Mouse (Mus musculus) heart, embryonic 10.5 days (tissue): ENCODE data around the gene Wiz. TPM values are rescaled to one million over a fixed set of nuclear protein-coding genes. Genes with fewer than 3 reads are reported as not detected.

Experiments
- DNase-seq: peaks from one replicate; pipeline ENCODE4 v3.0.0-alpha.2; 2017; ENCODE audit warnings: low spot score
- H3K27ac ChIP-seq: fragments of 300-500 bp; sonication (generic); 2 replicates; pipeline ENCODE4 v1.5.1; 2016; ENCODE audit warnings: mild to moderate bottlenecking
- H3K27me3 ChIP-seq: fragments of 300-500 bp; sonication (generic); 2 replicates; pipeline ENCODE4 v1.6.1; 2016; ENCODE audit warnings: mild to moderate bottlenecking; ENCODE audit not compliant: poor library complexity, insufficient read depth, severe bottlenecking
- H3K36me3 ChIP-seq: fragments of 300-500 bp; sonication (generic); 2 replicates; pipeline ENCODE4 v1.6.1; 2016; ENCODE audit warnings: mild to moderate bottlenecking, moderate library complexity
- H3K4me1 ChIP-seq: fragments of 300-500 bp; sonication (generic); 2 replicates; pipeline ENCODE4 v1.6.1; 2016; ENCODE audit warnings: mild to moderate bottlenecking
- H3K4me3 ChIP-seq: fragments of 300-500 bp; sonication (generic); 2 replicates; pipeline ENCODE4 v1.5.1; 2016; ENCODE audit warnings: mild to moderate bottlenecking, moderate library complexity
- H3K9me3 ChIP-seq: fragments of 300-500 bp; sonication (generic); 2 replicates; pipeline ENCODE4 v1.6.1; 2016; ENCODE audit warnings: mild to moderate bottlenecking, moderate library complexity
- WGBS: fragments of 180-500 bp; shearing (Covaris S2); methylation state at CpG from one replicate; pipeline ENCODE4 v1.1.7; 2016; 5-methylcytosine and 5-hydroxymethylcytosine counted together
- polyA plus RNA-seq: library from polyadenylated mRNA; unstranded; fragments of >200 nt; fragmentation: Nextera tagmentation; extraction: Ambion mirVana; gene quantifications from 2 replicates; pipeline ENCODE4 v1.2.1, GENCODE M21; 2016

Wiz gene
- 17.9 and 21.8 TPM in 2 replicates for polyA plus RNA-seq

DNA sequence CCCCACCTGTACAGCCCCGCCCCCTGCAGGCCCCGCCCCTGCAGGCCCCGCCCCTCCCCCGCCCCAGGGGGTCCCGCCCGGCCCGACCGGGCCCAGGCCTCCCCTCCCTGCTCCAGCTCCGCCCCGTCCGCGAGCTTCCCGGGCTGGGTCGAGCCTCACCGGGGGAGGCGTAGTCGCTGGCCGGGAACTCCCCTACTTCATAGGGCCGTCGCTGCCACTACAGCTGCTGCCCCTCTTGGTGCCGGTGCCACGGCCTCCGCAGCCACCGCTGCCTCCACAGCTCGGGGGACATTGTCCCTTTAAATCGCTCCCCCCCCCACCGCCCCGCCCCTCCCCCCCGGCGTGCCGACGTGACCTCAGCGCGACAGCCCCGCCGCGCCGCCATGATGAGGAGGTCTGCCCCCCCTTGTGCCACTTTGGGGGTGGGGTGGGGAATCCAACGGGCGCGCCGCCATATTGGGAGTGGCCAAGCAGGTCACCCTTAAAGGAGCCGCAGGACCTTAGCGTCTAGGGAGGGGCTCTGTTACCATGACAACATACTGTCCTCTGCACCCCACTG is at the start of gene Wiz:
Gene Wiz, minus strand, starts transcription at position 339 of the 559 bp plus-strand sequence.
- Histone ChIP-seq H3K36me3 (0 out of 2 replicates have a peak, but pooled peaks cover 2% of the 10 kb centered on the region), H3K9me3 (no peaks in the 10 kb centered on the region), H3K4me1 (peaks cover 47% of the 10 kb centered on the region), H3K27me3 (peaks cover 39% of the 10 kb centered on the region), H3K27ac (peak within 1 kb of the TSS; percentile 94), H3K4me3 (peak within 1 kb of the TSS; percentile 80)
- WGBS = 1% methylated on average over 36 of the region's 44 CpGs
- peak; percentile 97 for DNase-seq

DNA sequence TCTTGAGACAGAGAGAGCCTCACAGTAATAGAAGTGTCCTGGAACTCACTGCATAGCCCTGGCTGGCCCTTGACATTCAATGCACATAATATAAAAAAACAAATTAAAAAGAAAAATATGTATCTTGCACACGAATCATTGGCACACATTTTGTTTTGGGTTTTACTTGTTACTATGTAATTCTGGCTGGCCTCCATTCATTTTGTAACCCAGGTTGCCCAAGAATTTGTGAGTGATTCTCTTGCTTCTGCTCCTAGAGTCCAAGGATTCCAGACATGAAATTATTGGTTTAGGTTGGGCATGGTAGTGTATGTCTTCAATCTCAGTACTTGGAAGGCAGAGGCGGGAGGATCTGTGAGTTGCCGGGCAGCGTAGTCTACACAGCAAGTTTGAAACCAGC is 47.9 kb upstream of the Wiz start:
- H3K27ac ChIP-seq = no peak overlapping the region
- no peak for DNase-seq
- H3K9me3 ChIP-seq = no peaks in the 10 kb centered on the region
- H3K4me1 ChIP-seq = no peaks in the 10 kb centered on the region
- no peak overlapping the region for H3K4me3 ChIP-seq
- H3K27me3 ChIP-seq = peaks cover 10% of the 10 kb centered on the region; the same call in 1 of the 2 replicates
- 91% methylated on average over 4 of the region's 4 CpGs for WGBS
- no peaks in the 10 kb centered on the region for H3K36me3 ChIP-seq

- Histone ChIP-seq H3K27me3 (peaks cover 3% of the 10 kb centered on the region; the same call in 1 of the 2 replicates), H3K4me1 (no peaks in the 10 kb centered on the region), H3K4me3 (no peak overlapping the region), H3K36me3 (no peaks in the 10 kb centered on the region), H3K9me3 (no peaks in the 10 kb centered on the region), H3K27ac (no peak overlapping the region)
- no peak for DNase-seq
- 64% methylated on average over 5 of the region's 5 CpGs for WGBS
These were observed 45.9 kb upstream of the Wiz start for GRCm38 (mm10) chr17:32435151-32435550.

GRCm38 (mm10) chr17:32434324-32434723 is 45.1 kb upstream of the Wiz start:
- DNase-seq = no peak
- 55% methylated on average over 4 of the region's 4 CpGs for WGBS
- peaks cover 3% of the 10 kb centered on the region; the same call in 1 of the 2 replicates for H3K27me3 ChIP-seq
- H3K4me1 ChIP-seq = no peaks in the 10 kb centered on the region
- H3K27ac ChIP-seq = no peak overlapping the region
- no peaks in the 10 kb centered on the region for H3K36me3 ChIP-seq
- H3K4me3 ChIP-seq = no peak overlapping the region
- no peaks in the 10 kb centered on the region for H3K9me3 ChIP-seq

GRCm38 (mm10) chr17:32431972-32432371 is 42.7 kb upstream of the Wiz start:
- Histone ChIP-seq H3K36me3 (no peaks in the 10 kb centered on the region), H3K4me3 (no peak overlapping the region), H3K27ac (no peak overlapping the region), H3K4me1 (no peaks in the 10 kb centered on the region), H3K27me3 (peaks cover 3% of the 10 kb centered on the region; the same call in 1 of the 2 replicates), H3K9me3 (no peaks in the 10 kb centered on the region)
- DNase-seq = no peak
- 50% methylated on average over 3 of the region's 3 CpGs for WGBS

- H3K4me1 ChIP-seq = no peaks in the 10 kb centered on the region
- H3K4me3 ChIP-seq = no peak overlapping the region
- H3K27ac ChIP-seq = no peak overlapping the region
- no peak for DNase-seq
- H3K27me3 ChIP-seq = peaks cover 15% of the 10 kb centered on the region; the same call in 1 of the 2 replicates
- no peaks in the 10 kb centered on the region for H3K36me3 ChIP-seq
- no peaks in the 10 kb centered on the region for H3K9me3 ChIP-seq
These were observed 37.4 kb upstream of the Wiz start for GRCm38 (mm10) chr17:32426610-32427009.

- WGBS = 75% methylated on average over 2 of the region's 2 CpGs
- Histone ChIP-seq H3K36me3 (no peaks in the 10 kb centered on the region), H3K4me3 (no peak within 1 kb of the TSS), H3K27me3 (peaks cover 16% of the 10 kb centered on the region; the same call in 1 of the 2 replicates), H3K4me1 (no peaks in the 10 kb centered on the region), H3K9me3 (no peaks in the 10 kb centered on the region), H3K27ac (no peak within 1 kb of the TSS)
- no peak for DNase-seq
These were observed 34.8 kb upstream of the Wiz start, which contains the start of gene Pglyrp2 for GRCm38 (mm10) chr17:32424034-32424433. Pglyrp2 (minus strand) TSS chr17:32424167.

GRCm38 (mm10) chr17:32420781-32421180 is 31.5 kb upstream of the Wiz start:
- Histone ChIP-seq H3K9me3 (no peaks in the 10 kb centered on the region), H3K27ac (no peak overlapping the region), H3K4me1 (peaks cover 3% of the 10 kb centered on the region; the same call in 1 of the 2 replicates), H3K4me3 (no peak overlapping the region), H3K27me3 (peaks cover 49% of the 10 kb centered on the region), H3K36me3 (no peaks in the 10 kb centered on the region)
- DNase-seq = peak; percentile 24
- WGBS = 76% methylated on average over 8 of the region's 8 CpGs

- Histone ChIP-seq H3K4me1 (peaks cover 6% of the 10 kb centered on the region; the same call in 1 of the 2 replicates), H3K27ac (no peak overlapping the region), H3K27me3 (peaks cover 53% of the 10 kb centered on the region), H3K36me3 (no peaks in the 10 kb centered on the region), H3K4me3 (no peak overlapping the region), H3K9me3 (no peaks in the 10 kb centered on the region)
- DNase-seq = no peak
- 78% methylated on average over 2 of the region's 2 CpGs for WGBS
These were observed 30.8 kb upstream of the Wiz start for GRCm38 (mm10) chr17:32419989-32420388.

DNA sequence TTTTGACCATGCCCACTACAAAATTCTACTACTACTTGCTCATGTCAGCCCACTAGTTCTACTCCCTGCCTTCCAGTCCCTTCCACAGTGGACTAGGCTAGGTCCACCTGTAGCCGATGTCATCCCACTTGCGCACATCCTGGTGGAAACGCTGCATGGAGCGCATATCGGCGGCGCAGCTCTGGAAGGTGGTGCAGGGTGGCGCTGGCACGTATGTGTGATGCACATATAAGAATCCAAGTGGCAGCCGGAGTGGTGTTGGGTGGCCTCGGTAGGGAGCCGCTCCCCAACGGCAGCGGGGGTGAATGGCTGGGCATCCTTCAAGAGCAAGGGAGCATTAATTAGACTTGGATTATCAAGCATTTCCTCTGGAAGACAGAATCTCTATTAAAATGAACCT is 27.5 kb upstream of the Wiz start:
- Histone ChIP-seq H3K27ac (no peak overlapping the region), H3K9me3 (no peaks in the 10 kb centered on the region), H3K4me1 (peaks cover 6% of the 10 kb centered on the region; the same call in 1 of the 2 replicates), H3K36me3 (no peaks in the 10 kb centered on the region), H3K4me3 (no peak overlapping the region), H3K27me3 (peaks cover 50% of the 10 kb centered on the region)
- WGBS = 92% methylated on average over 14 of the region's 14 CpGs
- peak; percentile 72 for DNase-seq

DNA sequence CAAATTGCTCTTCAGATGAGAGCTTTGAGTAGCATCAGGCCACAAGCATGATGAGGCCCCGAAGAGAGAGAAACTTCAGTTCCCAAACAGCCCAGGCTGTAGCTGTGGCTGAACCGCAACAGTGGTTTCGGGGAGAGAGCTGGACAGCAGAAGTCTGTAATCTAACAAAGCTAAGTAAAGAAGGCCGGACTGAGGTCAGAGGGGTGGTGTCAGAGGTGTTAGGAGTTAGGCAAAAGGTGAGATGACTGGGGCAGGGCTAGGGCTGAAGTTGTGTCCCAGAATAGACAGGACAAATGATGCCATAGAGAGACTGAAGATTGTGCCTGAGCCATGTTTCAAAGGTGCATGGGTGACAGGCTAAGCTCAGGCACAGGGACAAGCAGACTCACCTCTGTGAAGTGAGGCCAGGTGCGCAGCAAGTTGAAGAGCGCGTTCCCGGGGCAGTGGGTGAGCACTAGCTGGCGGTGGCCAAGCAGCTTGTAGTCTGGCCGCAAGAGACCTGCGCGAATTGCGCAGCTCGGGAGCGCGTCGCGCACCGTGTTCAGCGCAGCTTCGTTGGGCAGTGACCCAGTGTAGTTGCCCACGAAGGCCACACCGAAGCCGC is 26.3 kb upstream of the Wiz start:
- H3K36me3 ChIP-seq = no peaks in the 10 kb centered on the region
- peak; percentile 73 for DNase-seq
- peak overlapping the region; percentile 35 for H3K4me3 ChIP-seq
- no peaks in the 10 kb centered on the region for H3K9me3 ChIP-seq
- peaks cover 6% of the 10 kb centered on the region; the same call in 1 of the 2 replicates for H3K4me1 ChIP-seq
- peaks cover 54% of the 10 kb centered on the region for H3K27me3 ChIP-seq
- H3K27ac ChIP-seq = no peak overlapping the region
- WGBS = 27% methylated on average over 24 of the region's 24 CpGs

- H3K36me3 ChIP-seq = no peaks in the 10 kb centered on the region
- H3K27ac ChIP-seq = no peak overlapping the region
- no peaks in the 10 kb centered on the region for H3K9me3 ChIP-seq
- H3K27me3 ChIP-seq = peaks cover 32% of the 10 kb centered on the region
- H3K4me3 ChIP-seq = no peak overlapping the region
- H3K4me1 ChIP-seq = peaks cover 6% of the 10 kb centered on the region; the same call in 1 of the 2 replicates
- DNase-seq = no peak
- 82% methylated on average over 6 of the region's 6 CpGs for WGBS
These were observed 22.7 kb upstream of the Wiz start for GRCm38 (mm10) chr17:32411898-32412297.

DNA sequence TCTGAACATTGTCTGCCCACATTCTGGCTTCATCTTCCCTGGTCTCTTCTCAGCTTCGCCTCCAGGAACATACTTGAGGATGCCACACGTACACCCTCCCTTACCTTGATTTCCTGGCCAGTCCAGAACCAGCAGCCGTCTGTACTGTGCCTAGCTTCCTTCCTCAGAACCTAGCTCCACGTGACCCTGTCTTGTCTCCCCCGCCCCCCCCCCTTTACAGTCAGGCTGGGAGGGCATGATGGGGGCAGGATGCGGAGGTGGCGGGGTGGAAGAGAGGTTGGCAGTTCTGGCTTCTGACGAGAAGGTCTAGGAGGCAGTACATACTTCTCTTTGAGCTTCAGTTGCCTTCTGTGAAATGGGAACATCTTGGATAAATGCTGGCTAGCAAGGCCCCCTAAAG is 14.2 kb upstream of the Wiz start, which contains the start of gene Rasal3:
Gene Rasal3, minus strand, starts transcription at position 167 of the 400 bp plus-strand sequence.
- Histone ChIP-seq H3K27me3 (peaks cover 35% of the 10 kb centered on the region), H3K4me3 (no peak within 1 kb of the TSS), H3K27ac (no peak within 1 kb of the TSS), H3K36me3 (no peaks in the 10 kb centered on the region), H3K9me3 (no peaks in the 10 kb centered on the region), H3K4me1 (no peaks in the 10 kb centered on the region)
- 70% methylated on average over 8 of the region's 8 CpGs for WGBS
- DNase-seq = no peak
